Mouse (Mus musculus) B cell, adult 2 months (primary cell): ENCODE measurements around the gene Eif4g1.
"Not testable (repeated sequence)": the region's sequence is repeated elsewhere in the genome, so short reads cannot be mapped to it uniquely, and the experiment has no call there.

Source experiments
- DNase-seq, 2 experiments: peaks; one replicate each; pipeline ENCODE4 v3.0.0; 2022

Eif4g1 gene

GRCm38 (mm10) chr16:20668013-20668412, at the start of gene Eif4g1:
Gene Eif4g1 (plus strand): TSS chr16:20668313.
- not testable (repeated sequence) for DNase-seq

GRCm38 (mm10) chr16:20619541-20620398, 48.3 kb upstream of the Eif4g1 start:
- peak; percentile 32 to 47 for DNase-seq

GRCm38 (mm10) chr16:20620399-20620735, 47.7 kb upstream of the Eif4g1 start:
- no peak for DNase-seq

GRCm38 (mm10) chr16:20620751-20621190, 47.3 kb upstream of the Eif4g1 start:
- DNase-seq, result peak in 1 of 2 experiments; percentile 3

DNA sequence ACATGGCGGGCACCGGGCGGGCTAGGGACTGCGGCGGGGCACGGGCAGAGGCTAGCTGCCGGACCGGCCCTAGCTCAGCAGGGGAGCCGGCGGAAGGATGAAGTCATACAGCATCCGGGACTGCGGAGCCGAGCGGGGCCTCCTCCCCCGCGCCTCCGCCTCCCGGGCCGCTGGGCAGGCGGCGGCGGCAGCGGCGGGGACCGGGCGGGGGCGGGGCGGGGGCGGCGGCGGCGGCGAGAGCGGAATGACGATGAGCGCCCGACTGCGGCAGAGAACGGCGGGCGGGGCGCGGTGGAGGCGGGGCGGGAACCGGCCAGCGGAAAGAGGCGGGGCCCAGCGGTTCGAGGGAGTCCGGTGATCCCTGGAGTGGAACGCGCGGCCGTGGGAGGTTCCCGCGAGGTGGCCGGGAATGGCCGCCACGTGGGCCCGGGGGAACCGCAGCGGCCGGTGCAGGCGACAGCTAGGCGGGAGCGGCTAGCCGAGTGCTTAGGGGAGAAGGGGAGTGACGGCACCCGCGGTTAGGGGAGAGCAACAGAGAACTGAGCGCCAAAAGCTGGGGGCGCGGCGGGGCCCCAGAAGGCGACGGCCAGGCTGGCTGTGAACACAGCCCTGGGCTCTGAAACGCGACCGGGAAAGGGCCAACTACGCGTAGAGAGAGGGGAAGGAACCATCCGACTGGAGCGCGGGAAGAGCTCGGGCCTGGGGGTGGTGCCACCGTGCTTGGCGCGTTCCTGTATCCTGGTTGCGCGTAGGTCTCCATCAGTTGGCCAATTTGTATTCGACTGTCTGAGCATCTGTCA, 46.7 kb upstream of the Eif4g1 start, which contains the start of gene Camk2n2:
Gene Camk2n2 (minus strand): TSS at position 97 of the 800 bp plus-strand sequence.
- DNase-seq, result peak; percentile 25 to 38

DNA sequence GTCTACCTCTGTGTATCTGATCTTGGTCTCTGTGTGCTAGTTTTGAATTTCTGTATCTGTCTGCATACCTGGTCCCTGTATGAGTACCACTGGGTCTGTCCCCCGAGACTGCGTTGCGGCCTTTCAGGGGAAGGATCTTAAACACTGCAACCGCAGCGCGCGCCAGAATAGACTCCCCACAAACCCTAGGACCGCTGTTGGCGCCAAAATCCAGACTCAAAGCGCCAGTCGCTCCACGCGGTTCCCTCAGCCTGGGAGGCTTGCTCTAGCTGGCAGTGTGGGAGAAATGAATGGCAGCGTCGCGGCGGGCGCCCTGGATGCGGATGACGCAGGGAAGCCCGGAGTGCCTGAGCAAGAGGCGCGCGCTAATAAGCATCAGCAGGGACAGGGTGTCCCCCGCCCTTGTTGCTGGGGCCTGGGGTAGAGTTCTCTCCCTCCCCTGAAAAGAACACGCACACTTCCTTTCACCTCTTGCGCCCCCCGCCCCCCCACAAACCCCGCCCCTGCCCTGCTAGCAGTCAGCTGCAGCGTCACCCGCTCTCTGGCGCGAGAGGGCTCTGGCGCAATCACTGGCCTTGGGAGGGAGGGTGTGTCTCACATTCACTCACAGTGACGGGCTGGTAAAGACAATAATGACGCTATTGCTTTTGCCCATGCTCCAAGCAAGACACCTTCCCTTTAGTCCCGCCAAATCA, 46.0 kb upstream of the Eif4g1 start:
- peak; percentile 42 to 47 for DNase-seq

DNA sequence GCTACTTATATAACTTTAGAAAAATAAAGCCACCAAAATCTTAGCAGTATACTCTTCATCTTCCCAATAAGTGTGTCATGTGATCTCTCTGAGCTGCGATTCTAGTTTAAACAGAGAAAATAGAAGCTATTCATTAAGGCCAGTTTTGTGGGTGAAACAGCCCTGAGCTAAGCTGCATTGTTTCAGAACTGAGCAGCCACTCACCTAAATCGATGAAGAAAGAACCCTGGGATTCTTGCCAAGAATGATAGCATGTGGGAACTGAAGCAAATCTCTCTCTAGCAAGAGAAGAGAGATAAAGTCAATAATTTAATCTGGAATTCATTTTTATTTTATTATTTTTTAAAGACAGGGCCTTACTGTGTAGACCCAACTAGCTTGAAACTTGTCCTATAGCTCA, 44.9 kb upstream of the Eif4g1 start:
- no peak for DNase-seq

DNA sequence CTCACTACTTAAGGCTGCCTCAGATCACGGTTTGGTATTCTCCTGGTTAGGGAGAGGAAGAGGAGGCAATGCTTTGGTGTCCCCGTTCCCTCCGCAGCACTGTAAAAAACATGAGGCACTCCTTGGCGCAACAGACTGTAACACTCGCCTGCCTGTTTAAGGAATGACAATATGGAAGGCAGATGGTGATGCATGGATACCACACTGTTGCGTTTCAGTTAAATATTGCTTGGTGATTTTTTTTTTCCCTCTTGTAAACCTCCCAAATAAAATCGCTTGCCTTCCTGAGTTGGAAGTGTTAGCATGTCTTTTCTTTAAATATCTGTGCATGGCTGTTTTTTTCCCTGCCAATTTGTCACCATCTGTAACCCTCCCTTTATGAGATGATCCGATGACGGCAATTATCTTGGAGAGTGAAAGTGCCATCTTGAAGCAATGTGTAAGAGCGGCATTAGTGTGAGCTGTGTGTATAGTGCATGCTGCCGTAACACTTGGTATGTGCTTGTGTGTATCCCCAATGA, 39.2 kb upstream of the Eif4g1 start:
- no peak for DNase-seq

DNA sequence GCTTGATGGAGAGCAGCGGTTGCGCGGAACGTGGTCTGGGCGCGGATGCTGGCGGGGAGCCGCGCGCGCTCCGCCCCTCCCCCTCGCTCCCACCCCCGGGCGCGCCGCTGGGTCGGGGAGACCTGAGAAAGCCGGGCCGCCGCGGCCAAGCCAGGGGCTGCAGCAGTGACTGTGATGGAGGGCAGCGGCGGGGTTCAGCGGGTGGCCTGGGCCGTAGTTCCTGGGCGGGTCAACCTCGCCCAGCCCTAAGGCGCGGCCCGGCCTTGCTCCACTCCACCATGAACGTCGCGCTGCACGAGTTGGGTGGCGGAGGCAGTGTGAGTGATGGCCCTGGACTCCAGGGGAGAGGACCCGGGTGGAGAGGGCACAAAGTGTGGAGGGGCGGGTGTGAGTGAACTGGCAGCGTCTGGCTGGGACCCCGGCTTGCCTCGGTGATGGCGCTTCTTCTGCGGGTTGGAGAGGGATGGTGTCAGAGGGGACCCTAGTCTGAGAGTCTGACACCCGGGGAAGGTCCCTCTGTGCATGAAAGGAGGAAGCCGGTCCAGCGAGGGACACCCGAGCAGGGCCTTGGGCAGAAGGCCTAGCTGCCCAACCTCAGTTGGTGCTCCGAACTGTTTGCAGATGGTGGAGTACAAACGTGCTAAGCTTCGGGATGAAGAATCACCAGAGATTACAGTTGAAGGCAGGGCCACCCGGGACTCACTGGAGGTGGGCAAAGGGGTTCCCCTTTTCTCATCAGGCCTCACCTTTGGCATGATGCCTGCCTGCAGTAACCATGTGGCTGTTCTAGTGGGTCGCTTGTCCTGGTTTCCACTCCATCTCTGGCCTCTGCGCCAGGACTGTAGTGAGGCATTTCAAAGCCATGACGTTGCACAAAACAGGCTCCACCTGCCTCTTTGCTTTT, 38.1 kb upstream of the Eif4g1 start, which contains the start of gene Ece2:
Gene Ece2 (plus strand): TSS at position 98 of the 904 bp plus-strand sequence.
- peak in 1 of 2 experiments; percentile 7 for DNase-seq

- no peak for DNase-seq
These were observed 30.7 kb upstream of the Eif4g1 start for GRCm38 (mm10) chr16:20637410-20637809.

- no peak for DNase-seq
These were observed 29.7 kb upstream of the Eif4g1 start for GRCm38 (mm10) chr16:20638367-20638766.

DNA sequence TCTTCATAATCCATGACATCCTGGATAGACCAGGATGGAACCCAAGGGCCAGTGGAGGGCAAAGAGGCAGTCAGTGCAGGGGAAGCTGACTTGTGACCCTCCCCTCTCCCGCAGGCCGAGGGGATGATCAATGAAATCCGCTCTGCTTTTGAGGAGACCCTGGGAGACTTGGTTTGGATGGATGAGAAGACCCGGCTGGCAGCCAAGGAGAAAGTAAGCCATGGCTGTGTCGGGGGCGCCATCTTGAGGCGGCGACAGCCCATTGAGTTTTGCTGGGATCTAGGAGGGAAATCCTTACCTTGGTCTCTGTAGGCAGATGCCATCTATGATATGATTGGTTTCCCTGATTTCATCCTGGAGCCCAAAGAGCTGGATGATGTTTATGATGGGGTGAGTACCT, 26.0 kb upstream of the Eif4g1 start:
- DNase-seq, result peak; percentile 61 to 62

GRCm38 (mm10) chr16:20643911-20644310, 24.2 kb upstream of the Eif4g1 start:
- DNase-seq, result no peak

DNA sequence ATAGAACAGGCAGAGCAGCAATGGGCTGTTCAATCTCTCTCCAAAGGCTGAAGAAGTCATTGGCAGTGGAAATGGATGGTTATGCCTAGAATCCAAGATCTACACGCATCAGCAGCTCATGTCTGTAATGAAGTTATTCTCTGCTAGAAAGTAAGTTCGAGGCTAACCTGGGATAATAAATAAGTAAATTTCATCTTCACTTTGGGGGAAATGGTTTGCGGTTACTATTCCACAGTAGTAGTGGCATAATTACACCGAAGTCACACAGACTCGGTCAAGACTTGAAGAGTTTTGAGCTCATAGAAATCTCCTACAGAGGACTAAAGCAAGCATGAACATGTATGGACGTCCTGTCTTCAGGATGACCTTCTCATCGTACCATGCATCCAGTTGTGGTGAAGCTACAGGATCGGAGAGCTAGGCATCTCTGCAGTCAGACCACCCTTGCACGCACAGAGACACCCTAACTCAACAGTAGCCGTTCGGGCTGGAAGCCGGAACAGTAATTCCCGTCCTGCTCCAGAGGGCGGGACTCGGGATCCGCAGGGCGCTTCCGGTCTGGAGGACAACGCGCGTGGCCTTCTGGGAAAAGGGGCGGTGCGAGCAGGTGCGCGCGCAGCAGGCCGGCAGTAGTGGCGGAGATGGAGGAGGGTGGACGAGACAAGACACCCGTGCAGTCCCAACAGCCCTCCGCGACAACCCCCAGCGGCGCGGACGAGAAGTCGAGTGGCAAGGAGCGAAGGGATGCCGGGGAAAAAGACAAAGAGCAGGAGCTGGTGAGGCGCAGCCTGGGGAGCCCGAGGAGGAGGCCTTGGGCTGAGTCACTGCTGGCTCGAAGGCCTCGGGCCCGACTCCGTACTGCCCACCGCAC, 16.8 kb upstream of the Eif4g1 start, which contains the start of gene Psmd2:
Gene Psmd2 (plus strand): TSS at position 577 of the 871 bp plus-strand sequence.
- DNase-seq, result peak; percentile 93 to 94

DNA sequence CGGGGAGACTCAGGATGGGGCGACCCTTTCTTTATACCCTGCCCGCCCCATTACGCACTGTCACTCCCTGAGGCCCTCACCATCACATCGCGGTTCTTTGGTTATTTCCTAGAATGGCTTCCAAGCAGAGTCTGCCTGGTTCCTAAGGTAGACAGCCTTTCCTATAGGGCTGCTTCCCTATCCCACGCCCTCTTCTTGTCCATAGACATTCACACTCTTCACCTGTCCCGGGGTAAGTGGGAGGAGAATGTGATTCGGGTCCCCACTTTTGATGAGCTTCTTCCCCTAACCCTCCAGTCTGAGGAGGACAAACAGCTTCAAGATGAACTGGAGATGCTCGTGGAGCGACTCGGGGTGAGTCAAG, 16.2 kb upstream of the Eif4g1 start:
- DNase-seq, result no peak

GRCm38 (mm10) chr16:20653315-20653714, 14.8 kb upstream of the Eif4g1 start:
- peak in 1 of 2 experiments; percentile 6 for DNase-seq

- no peak for DNase-seq
These were observed 10.5 kb upstream of the Eif4g1 start for GRCm38 (mm10) chr16:20657661-20658060.

GRCm38 (mm10) chr16:20670291-20670690, 2.2 kb downstream of the Eif4g1 start:
- DNase-seq, result no peak

DNA sequence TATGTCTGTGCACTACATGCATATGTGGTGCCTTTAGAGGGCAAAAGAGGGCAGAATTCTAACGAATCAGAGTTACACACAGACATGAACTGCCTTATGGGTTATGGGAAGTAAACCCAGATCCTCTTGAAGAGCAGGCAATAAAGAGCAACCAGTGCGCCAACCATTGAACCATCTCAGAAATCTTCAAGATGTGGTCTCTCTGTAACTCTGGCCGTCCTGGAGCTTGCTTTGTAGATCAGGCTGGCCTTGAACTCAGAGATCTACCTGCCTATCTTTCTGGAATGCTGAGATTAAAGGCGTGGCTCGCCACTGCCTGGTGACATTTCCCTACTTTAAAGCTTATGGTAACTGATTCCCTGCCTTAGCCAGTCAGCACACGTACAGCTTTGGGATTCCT, 3.8 kb downstream of the Eif4g1 start:
- no peak for DNase-seq

GRCm38 (mm10) chr16:20672500-20672902, 4.4 kb downstream of the Eif4g1 start:
- DNase-seq, result peak; percentile 93 to 94
